Mouse (Mus musculus) brain, embryonic 14.5 days (tissue): ENCODE data around the gene Wdfy2.

Experiments
- CTCF ChIP-seq: fragments of 200-500 bp; IDR thresholded peaks from 2 replicates; pipeline ENCODE4 v1.5.1; 2012; ENCODE audit warnings: inconsistent platforms, mild to moderate bottlenecking, moderate library complexity, borderline replicate concordance; ENCODE audit not compliant: insufficient read depth, insufficient read length; ENCODE audit errors: extremely low read depth
- POLR2A ChIP-seq: fragments of 200-500 bp; IDR thresholded peaks from 2 replicates; pipeline ENCODE4 v1.6.1; 2012; ENCODE audit warnings: mild to moderate bottlenecking, inconsistent platforms, borderline replicate concordance; ENCODE audit not compliant: poor library complexity, insufficient read depth, insufficient read length, severe bottlenecking; ENCODE audit errors: extremely low read depth

GRCm38 (mm10) chr14:62916488-62917034 is 79.1 kb downstream of the Wdfy2 start:
- no peak for TF ChIP-seq CTCF
- no peak for TF ChIP-seq POLR2A
